Mouse (Mus musculus): ENCODE measurements around the gene Ap5m1. TPM values are rescaled to one million over a fixed set of nuclear protein-coding genes. Genes with fewer than 3 reads are reported as not detected.

Ap5m1 gene
- polyA plus RNA-seq (2015; fragmentation: Nextera tagmentation; extraction: Ambion mirVana) = 15.6 and 19.5 TPM in 2 replicates

DNA sequence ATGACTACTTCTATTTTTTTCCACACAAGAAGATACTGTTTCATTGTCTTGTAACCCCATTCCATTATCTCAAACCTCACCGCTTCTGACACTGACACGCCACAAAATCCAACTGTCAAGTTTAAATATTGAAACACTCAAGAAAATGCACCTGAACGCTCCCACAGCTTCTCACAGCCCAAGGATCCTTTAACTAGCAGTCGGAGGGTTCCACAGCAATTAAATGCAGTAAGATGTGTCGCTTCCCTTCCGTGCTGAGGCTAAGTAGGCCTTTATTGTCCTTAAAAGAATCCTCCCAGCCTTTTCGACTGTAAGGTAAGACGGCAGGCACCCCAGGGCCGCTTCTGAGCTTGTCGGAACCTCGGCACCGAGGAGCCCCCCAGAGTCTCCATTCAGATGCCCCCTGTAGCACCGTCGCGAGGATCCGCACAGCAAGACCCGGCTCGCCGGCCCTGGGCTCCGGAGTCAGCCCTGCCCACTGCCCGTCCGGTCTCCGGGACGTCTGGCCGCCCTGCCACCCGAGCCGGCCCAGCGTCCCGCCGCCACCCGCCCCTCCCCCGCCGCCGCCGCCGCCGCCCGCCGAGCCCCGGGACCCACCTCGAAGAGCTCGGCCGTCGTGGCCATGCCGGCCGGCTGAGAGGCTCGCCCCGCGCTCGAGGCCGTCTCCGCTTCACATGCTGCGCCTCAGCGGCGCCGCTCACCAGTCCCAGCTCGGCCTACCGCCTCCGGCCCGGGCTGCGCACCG, at the start of gene Ap5m1:
TSS of gene Ap5m1 (plus strand) at position 569 of the 745 bp plus-strand sequence.

DNA sequence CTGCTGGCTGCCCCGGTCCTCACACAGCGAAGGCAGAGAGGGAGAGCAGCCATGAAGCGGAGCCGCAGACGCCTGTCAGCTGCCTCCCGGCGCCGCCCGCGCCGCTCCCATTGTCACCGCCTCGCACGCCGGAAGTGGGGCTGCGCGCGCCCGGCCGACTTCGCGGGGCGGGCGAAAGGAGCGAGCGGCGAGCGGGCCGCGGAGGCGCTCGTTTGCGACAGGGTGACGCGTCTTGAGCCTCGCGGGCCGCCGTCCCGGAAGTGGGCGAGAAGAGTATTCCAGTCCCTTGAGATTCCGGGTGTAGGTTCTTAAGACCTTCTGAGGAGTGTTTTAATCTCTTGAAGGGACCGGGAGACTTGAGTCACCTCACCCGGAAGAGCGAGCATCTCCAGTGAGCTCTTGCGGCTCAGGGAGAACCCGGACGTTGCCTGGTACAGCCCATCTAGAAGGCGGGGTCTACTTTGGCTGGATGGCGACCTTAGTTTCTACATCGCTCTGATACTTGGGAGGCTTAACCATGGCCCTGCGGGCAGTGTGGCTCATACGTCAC, 452 bp downstream of the Ap5m1 start, which contains the start of gene Exoc5:
TSS of gene Exoc5 (minus strand) at position 380 of the 550 bp plus-strand sequence.

Other genes with a start within 250 kb of the Ap5m1 start
- 24.4 and 26.2 TPM in 2 replicates for gene Exoc5, start 556 bp downstream of the Ap5m1 start, polyA plus RNA-seq (2015; fragmentation: Nextera tagmentation; extraction: Ambion mirVana)
- 7.5 and 7.6 TPM in 2 replicates for gene Naa30, start 106.1 kb downstream of the Ap5m1 start, polyA plus RNA-seq (2015; fragmentation: Nextera tagmentation; extraction: Ambion mirVana)
- gene ccdc198, start 179.4 kb downstream of the Ap5m1 start, polyA plus RNA-seq (2015; fragmentation: Nextera tagmentation; extraction: Ambion mirVana) = 0.43 and 4.9 TPM in 2 replicates